Mouse (Mus musculus): ENCODE results near the gene Ehmt1. TPM values are rescaled to one million over a fixed set of nuclear protein-coding genes. Genes with fewer than 3 reads are reported as not detected.

The Ehmt1 gene
- polyA plus RNA-seq, 1 experiment from 2014 or later = 56.0 TPM

- no peak for ATAC-seq
- WGBS = 73% methylated on average over 4 of the region's 4 CpGs
- H3K27me3 ChIP-seq (replicated peaks; ENCODE audit: control insufficient read depth, insufficient read depth, low read length) = no peaks in the 10 kb centered on the region
- no peak overlapping the region for H3K4me2 ChIP-seq (ENCODE audit: low read depth, low read length)
- no peak overlapping the region for H3K27ac ChIP-seq (ENCODE audit: low read length)
- no peak overlapping the region for H3K9ac ChIP-seq (ENCODE audit: low read depth, low read length)
- no peak overlapping the region for H3K4me3 ChIP-seq (ENCODE audit: low read length)
- no peaks in the 10 kb centered on the region for H3K9me3 ChIP-seq (ENCODE audit: control insufficient read depth, low read length)
- H3K36me3 ChIP-seq (ENCODE audit: control insufficient read depth, insufficient read depth, low read length) = no peaks in the 10 kb centered on the region
- H3K4me1 ChIP-seq (ENCODE audit: control insufficient read depth, insufficient read depth, low read length) = no peaks in the 10 kb centered on the region
Measured at GRCm38 (mm10) chr2:24752599-24752998, 166.8 kb downstream of the Ehmt1 start.

- Histone ChIP-seq H3K36me3 (ENCODE audit: control insufficient read depth, insufficient read depth, low read length) (no peaks in the 10 kb centered on the region), H3K4me1 (ENCODE audit: control insufficient read depth, insufficient read depth, low read length) (no peaks in the 10 kb centered on the region), H3K27ac (ENCODE audit: low read length) (no peak overlapping the region), H3K27me3 (replicated peaks; ENCODE audit: control insufficient read depth, insufficient read depth, low read length) (no peaks in the 10 kb centered on the region), H3K9ac (ENCODE audit: low read depth, low read length) (no peak overlapping the region), H3K4me2 (ENCODE audit: low read depth, low read length) (no peak overlapping the region), H3K4me3 (ENCODE audit: low read length) (no peak overlapping the region), H3K9me3 (ENCODE audit: control insufficient read depth, low read length) (no peaks in the 10 kb centered on the region)
- WGBS = 58% methylated on average over 3 of the region's 3 CpGs
- ATAC-seq = no peak
Measured at GRCm38 (mm10) chr2:24750051-24750450, 169.4 kb downstream of the Ehmt1 start.

GRCm38 (mm10) chr2:24747878-24748277 is 171.5 kb downstream of the Ehmt1 start:
- Histone ChIP-seq H3K9ac (ENCODE audit: low read depth, low read length) (no peak overlapping the region), H3K36me3 (ENCODE audit: control insufficient read depth, insufficient read depth, low read length) (no peaks in the 10 kb centered on the region), H3K4me3 (ENCODE audit: low read length) (no peak overlapping the region), H3K27ac (ENCODE audit: low read length) (no peak overlapping the region), H3K4me1 (ENCODE audit: control insufficient read depth, insufficient read depth, low read length) (no peaks in the 10 kb centered on the region), H3K27me3 (replicated peaks; ENCODE audit: control insufficient read depth, insufficient read depth, low read length) (no peaks in the 10 kb centered on the region), H3K4me2 (ENCODE audit: low read depth, low read length) (no peak overlapping the region), H3K9me3 (ENCODE audit: control insufficient read depth, low read length) (no peaks in the 10 kb centered on the region)
- WGBS = 57% methylated on average over 7 of the region's 7 CpGs
- ATAC-seq = no peak

Small RNAs within 50 kb of the gene (microRNA-seq; reads per million reads assigned to microRNA genes)
- gene Gm22875 = not detected

Other genes starting within 250 kb of the Ehmt1 start
- gene Cacna1b, start 156.5 kb downstream of the Ehmt1 start, polyA plus RNA-seq (2015; fragmentation: Nextera tagmentation; extraction: Ambion mirVana) = 0.62 and 0.97 TPM in 2 replicates
- gene Arrdc1, start 15.6 kb upstream of the Ehmt1 start, polyA plus RNA-seq (2015; fragmentation: Nextera tagmentation; extraction: Ambion mirVana) = 99.4 and 102 TPM in 2 replicates
- gene Zmynd19, start 30.2 kb upstream of the Ehmt1 start, polyA plus RNA-seq (2015; fragmentation: Nextera tagmentation; extraction: Ambion mirVana) = 1.9 and 2.1 TPM in 2 replicates
- 16.9 and 20.6 TPM in 2 replicates for gene Dph7, start 42.8 kb upstream of the Ehmt1 start, polyA plus RNA-seq (2015; fragmentation: Nextera tagmentation; extraction: Ambion mirVana)
- gene Mrpl41, start 55.5 kb upstream of the Ehmt1 start, polyA plus RNA-seq (2015; fragmentation: Nextera tagmentation; extraction: Ambion mirVana) = 139 and 143 TPM in 2 replicates
- 9.2 and 13.4 TPM in 2 replicates for gene Pnpla7, start 56.4 kb upstream of the Ehmt1 start, polyA plus RNA-seq (2015; fragmentation: Nextera tagmentation; extraction: Ambion mirVana)
- gene Nsmf, start 134.7 kb upstream of the Ehmt1 start, polyA plus RNA-seq (2015; fragmentation: Nextera tagmentation; extraction: Ambion mirVana) = 39.1 and 45.5 TPM in 2 replicates
- gene Entpd8, start 160.7 kb upstream of the Ehmt1 start, polyA plus RNA-seq (2015; fragmentation: Nextera tagmentation; extraction: Ambion mirVana) = 14.3 and 16.7 TPM in 2 replicates
- gene Noxa1, start 175.5 kb upstream of the Ehmt1 start, polyA plus RNA-seq (2015; fragmentation: Nextera tagmentation; extraction: Ambion mirVana) = 6.5 and 7.9 TPM in 2 replicates

Measured in intestine, embryonic 16.5 days (tissue).